Mouse (Mus musculus) embryonic facial prominence, embryonic 14.5 days (tissue): ENCODE data around the gene Rtn4r. TPM values are rescaled to one million over a fixed set of nuclear protein-coding genes. Genes with fewer than 3 reads are reported as not detected.

ENCODE experiments used
- ATAC-seq: fragments of 200-750 bp; cut with Nextera tagmentation; 2 replicates; pipeline ENCODE4 v1.8.0; 2017; ENCODE audit warnings: low read depth, moderate number of reproducible peaks, moderate TSS enrichment
- DNase-seq: peaks from one replicate; pipeline ENCODE4 v3.0.0-alpha.2; 2015; ENCODE audit warnings: low spot score
- H3K27ac ChIP-seq: fragments of 300-500 bp; sonication (generic); replicated peaks from 2 replicates; pipeline ENCODE4 v1.5.1; 2014; ENCODE audit warnings: low read depth, mild to moderate bottlenecking, low read length, moderate library complexity
- H3K27me3 ChIP-seq: fragments of 300-500 bp; sonication (generic); replicated peaks from 2 replicates; pipeline ENCODE4 v1.6.1; 2014; ENCODE audit warnings: low read length; ENCODE audit not compliant: control insufficient read depth, insufficient read depth
- H3K36me3 ChIP-seq: fragments of 300-500 bp; sonication (generic); 2 replicates; pipeline ENCODE4 v1.6.1; 2014; ENCODE audit warnings: low read length, mixed read lengths; ENCODE audit not compliant: control insufficient read depth, insufficient read depth
- H3K4me1 ChIP-seq: fragments of 300-500 bp; sonication (generic); 2 replicates; pipeline ENCODE4 v1.6.1; 2014; ENCODE audit warnings: antibody characterized with exemption, low read length; ENCODE audit not compliant: control insufficient read depth, insufficient read depth
- H3K4me2 ChIP-seq: fragments of 300-500 bp; sonication (generic); 2 replicates; pipeline ENCODE4 v1.6.1; 2014; ENCODE audit warnings: low read depth, mild to moderate bottlenecking, low read length, moderate library complexity, mixed read lengths
- H3K4me3 ChIP-seq: fragments of 300-500 bp; sonication (generic); 2 replicates; pipeline ENCODE4 v1.5.1; 2014; ENCODE audit warnings: low read depth, mild to moderate bottlenecking, low read length
- H3K9ac ChIP-seq: fragments of 300-500 bp; sonication (generic); 2 replicates; pipeline ENCODE4 v1.6.1; 2014; ENCODE audit warnings: low read depth, mild to moderate bottlenecking, low read length, moderate library complexity, mixed read lengths
- H3K9me3 ChIP-seq: fragments of 300-500 bp; sonication (generic); 2 replicates; pipeline ENCODE4 v1.6.1; 2016; ENCODE audit warnings: low read length; ENCODE audit not compliant: control insufficient read depth
- WGBS: fragments of 180-500 bp; shearing (Covaris S2); extraction: QIAGEN DNeasy Blood & Tissue Kit; methylation state at CpG from one replicate; pipeline ENCODE4 v1.1.7; 2014; 5-methylcytosine and 5-hydroxymethylcytosine counted together
- polyA plus RNA-seq: library from polyadenylated mRNA; unstranded; fragments of >200 nt; fragmentation: Nextera tagmentation; extraction: Ambion mirVana; gene quantifications from 2 replicates; pipeline ENCODE4 v1.2.1, GENCODE M21; 2014

The Rtn4r gene
- polyA plus RNA-seq, 1 experiment from 2014 or later = 4.3 TPM

DNA sequence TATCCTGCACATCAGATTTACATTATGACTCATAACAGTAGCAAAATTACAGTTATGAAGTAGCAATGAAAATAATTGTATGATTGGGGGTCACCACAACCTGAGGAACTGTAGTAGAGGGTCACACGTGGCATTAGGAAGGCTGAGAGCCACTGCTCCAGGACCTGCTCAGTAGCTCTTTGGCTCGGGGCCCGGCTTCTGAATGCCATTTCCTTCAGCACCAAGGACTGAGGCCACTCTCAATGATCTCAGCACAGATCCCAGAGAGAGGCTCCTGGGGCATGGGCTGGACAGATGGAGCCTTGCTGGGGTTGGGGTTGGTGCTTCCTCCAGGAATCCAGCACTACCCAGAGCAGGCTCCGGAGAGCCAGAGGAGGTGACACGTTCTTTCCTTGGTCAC is 40.3 kb upstream of the Rtn4r start:
- H3K36me3 ChIP-seq = no peaks in the 10 kb centered on the region
- no peak overlapping the region for H3K9ac ChIP-seq
- no peak overlapping the region for H3K27ac ChIP-seq
- 88% methylated on average over 5 of the region's 5 CpGs for WGBS
- peaks cover 11% of the 10 kb centered on the region for H3K27me3 ChIP-seq
- peaks cover 16% of the 10 kb centered on the region for H3K4me1 ChIP-seq
- ATAC-seq = no peak
- H3K4me2 ChIP-seq = no peak overlapping the region
- no peaks in the 10 kb centered on the region for H3K9me3 ChIP-seq
- DNase-seq = no peak
- no peak overlapping the region for H3K4me3 ChIP-seq

DNA sequence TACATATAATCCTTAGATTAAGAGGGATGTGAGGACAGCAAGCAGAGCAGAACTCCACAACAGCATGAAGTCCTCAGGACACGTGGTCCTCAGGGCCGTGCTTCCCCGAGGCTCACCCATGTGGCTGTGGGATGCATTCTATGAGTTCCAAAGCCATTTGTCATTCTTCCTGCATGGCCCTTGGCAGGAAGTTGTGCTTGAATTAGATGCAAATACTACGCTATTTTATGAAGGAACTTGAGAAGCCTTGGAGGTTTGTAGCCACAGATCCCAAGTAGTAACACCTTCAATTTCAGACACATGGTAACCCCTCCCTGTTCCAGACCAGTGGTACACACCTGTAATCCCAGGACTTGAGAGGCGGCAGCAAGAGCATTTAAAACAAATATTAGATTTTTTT is 31.1 kb upstream of the Rtn4r start:
- Histone ChIP-seq H3K9me3 (peaks cover 4% of the 10 kb centered on the region; the same call in 1 of the 2 replicates), H3K27me3 (no peaks in the 10 kb centered on the region), H3K27ac (no peak overlapping the region), H3K36me3 (no peaks in the 10 kb centered on the region), H3K4me2 (no peak overlapping the region), H3K9ac (no peak overlapping the region), H3K4me3 (no peak overlapping the region), H3K4me1 (peaks cover 6% of the 10 kb centered on the region; the same call in 1 of the 2 replicates)
- ATAC-seq = no peak
- DNase-seq = peak; percentile 56
- 42% methylated on average over 5 of the region's 5 CpGs for WGBS

DNA sequence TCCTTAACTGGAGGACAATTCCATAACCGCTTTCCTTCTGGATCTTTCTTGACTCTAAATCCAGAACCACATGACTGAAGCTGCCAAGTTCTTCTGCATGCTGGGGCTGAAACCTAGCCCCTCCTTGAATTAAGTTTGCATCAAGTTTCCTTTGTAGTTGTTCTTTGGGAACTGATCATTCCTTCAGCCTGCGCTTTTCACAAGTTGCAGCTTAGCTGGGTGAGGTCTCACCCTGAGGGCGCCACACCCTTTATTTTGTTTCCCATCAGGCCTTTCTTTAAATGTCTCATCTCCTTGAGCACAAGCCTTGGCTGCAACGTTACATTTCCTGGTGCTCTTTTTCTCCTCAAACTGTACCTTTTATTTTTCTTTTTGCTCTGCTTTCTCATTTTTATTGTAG is 24.6 kb upstream of the Rtn4r start:
- ATAC-seq (no peak), DNase-seq (peak; percentile 23)
- Histone ChIP-seq H3K4me2 (no peak overlapping the region), H3K36me3 (no peaks in the 10 kb centered on the region), H3K27me3 (no peaks in the 10 kb centered on the region), H3K9ac (no peak overlapping the region), H3K4me3 (no peak overlapping the region), H3K4me1 (no peaks in the 10 kb centered on the region), H3K9me3 (no peaks in the 10 kb centered on the region), H3K27ac (no peak overlapping the region)
- WGBS = 65% methylated on average over 4 of the region's 4 CpGs

DNA sequence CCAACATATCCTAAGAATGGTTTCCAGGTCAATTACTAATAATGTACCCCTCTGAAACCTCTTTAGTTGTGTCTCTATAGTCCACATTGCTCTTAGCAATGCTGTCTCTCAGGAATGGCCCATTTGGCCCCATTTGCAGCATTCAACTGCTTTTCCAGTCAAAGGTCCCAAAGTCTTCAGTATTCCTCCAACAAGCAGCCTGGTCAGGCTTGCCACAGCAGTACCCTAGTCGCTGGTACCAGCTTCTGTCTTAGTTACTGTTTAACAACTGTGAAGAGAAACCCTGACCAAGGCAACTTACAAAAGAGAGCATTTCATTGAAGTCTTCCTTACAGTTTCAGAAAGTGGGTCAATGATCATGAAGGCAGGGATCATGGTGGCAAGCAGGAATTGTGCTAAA is 24.1 kb upstream of the Rtn4r start:
- Histone ChIP-seq H3K27ac (no peak overlapping the region), H3K4me2 (no peak overlapping the region), H3K9ac (no peak overlapping the region), H3K27me3 (no peaks in the 10 kb centered on the region), H3K9me3 (no peaks in the 10 kb centered on the region), H3K36me3 (no peaks in the 10 kb centered on the region), H3K4me3 (no peak overlapping the region), H3K4me1 (no peaks in the 10 kb centered on the region)
- ATAC-seq = no peak
- no peak for DNase-seq
- 90% methylated on average over 1 of the region's 1 CpGs for WGBS

DNA sequence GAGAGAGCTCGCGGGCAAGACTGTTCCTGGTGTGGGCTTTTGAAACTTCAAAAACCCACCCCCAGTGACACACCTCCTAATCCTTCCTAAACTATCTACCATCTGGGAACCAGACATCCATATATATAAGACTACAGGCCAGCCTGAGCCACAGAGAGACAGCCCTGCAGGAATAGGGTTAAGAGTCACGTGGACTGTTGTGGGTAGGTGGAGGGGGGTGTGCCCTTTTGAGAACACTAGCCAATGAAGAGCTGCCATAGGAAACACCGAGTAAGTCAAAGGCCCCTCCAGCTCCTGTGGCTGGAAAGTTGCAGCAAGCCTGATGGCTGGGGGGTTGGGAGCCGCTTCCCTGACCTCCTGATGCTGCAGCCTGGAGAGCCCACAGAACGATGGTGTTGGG is 23.6 kb upstream of the Rtn4r start:
- Histone ChIP-seq H3K36me3 (no peaks in the 10 kb centered on the region), H3K4me3 (no peak overlapping the region), H3K27ac (no peak overlapping the region), H3K27me3 (no peaks in the 10 kb centered on the region), H3K9me3 (no peaks in the 10 kb centered on the region), H3K4me1 (no peaks in the 10 kb centered on the region), H3K9ac (no peak overlapping the region), H3K4me2 (no peak overlapping the region)
- DNase-seq = no peak
- 20% methylated on average over 6 of the region's 6 CpGs for WGBS
- no peak for ATAC-seq

DNA sequence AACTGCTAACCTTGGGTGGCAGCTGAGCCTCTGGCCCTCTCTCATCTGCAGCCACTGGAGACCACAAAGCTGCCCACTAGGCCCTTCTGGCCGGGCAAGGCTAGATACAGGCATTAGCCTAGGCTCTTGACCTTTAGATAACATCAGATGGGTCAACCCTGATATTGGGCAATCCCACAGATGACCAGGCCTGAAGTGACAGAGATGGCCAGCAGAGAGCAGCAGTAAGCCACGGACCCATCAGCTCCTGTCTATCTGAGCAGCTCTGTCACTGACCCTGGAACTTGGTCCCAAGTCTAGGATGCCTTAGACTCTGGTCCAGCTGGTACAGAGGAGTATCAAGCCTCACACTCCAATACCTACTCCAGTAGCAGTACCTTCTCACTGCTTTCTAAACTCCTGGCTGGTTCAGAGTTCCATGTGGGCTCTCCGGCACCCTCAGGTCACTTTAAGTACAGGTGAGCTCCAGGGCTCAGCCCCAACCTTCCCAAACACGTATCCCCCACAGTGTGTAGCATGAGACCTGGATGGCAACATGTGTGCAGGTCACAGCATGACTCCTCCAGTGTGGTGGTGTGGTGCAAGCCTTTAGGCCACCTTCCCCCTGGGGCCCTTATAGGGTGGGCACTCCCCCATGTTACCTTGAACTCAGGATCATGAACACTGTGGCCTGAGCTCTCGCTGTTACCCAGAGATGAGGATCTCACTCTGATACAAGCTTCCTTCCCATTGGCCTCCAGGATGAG is 19.0 kb upstream of the Rtn4r start:
- WGBS = 63% methylated on average over 5 of the region's 5 CpGs
- Histone ChIP-seq H3K4me1 (no peaks in the 10 kb centered on the region), H3K4me2 (no peak overlapping the region), H3K9me3 (0 out of 2 replicates have a peak, but pooled peaks cover 9% of the 10 kb centered on the region), H3K4me3 (no peak overlapping the region), H3K36me3 (no peaks in the 10 kb centered on the region), H3K27ac (no peak overlapping the region), H3K9ac (no peak overlapping the region), H3K27me3 (no peaks in the 10 kb centered on the region)
- DNase-seq (no peak), ATAC-seq (peak; percentile 61; the same call in 1 of the 2 replicates)

DNA sequence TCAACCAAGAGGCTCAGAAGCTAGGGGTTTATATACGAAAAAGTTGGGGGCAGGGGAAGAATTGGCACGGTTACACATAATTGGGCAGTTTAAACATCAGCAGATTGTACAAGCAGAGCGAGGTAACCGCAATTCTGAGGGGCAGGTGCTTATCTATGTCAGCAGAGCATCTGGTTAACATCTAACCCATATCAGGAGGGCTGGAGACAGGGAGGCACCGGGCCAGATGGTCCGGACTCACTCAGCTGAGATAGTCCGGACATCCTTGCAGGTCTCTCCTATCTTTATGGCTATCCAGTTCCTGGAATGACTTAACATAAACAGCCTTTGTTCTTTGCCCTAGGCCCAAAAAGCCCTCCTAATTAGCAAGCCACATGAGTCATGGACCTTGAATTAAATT is 16.4 kb upstream of the Rtn4r start:
- H3K27ac ChIP-seq = no peak overlapping the region
- ATAC-seq (no peak), DNase-seq (no peak)
- H3K27me3 ChIP-seq = no peaks in the 10 kb centered on the region
- H3K36me3 ChIP-seq = no peaks in the 10 kb centered on the region
- no peaks in the 10 kb centered on the region for H3K4me1 ChIP-seq
- WGBS = 75% methylated on average over 7 of the region's 7 CpGs
- H3K9me3 ChIP-seq = 0 out of 2 replicates have a peak, but pooled peaks cover 9% of the 10 kb centered on the region
- H3K4me3 ChIP-seq = no peak overlapping the region
- no peak overlapping the region for H3K9ac ChIP-seq
- H3K4me2 ChIP-seq = no peak overlapping the region

DNA sequence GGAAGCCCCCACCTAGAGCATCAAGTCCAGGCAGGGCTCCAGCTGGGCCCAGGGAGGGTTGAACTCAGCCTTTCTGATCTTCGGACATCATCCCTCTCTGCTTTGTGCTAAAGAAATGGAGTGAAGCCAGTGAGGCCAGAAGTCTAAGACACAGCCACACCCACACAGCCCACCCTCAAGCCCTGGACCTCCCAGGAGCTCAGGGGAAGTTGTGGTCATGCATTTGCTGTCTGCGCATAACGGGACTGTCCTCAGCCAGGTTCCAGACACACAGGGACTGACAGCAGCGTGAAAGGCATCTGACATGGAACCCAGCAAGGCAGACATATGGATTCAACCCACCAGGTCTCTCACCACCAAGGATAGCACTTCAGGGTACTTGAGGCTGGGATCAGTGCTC is 11.0 kb upstream of the Rtn4r start:
- Histone ChIP-seq H3K9me3 (no peaks in the 10 kb centered on the region), H3K4me1 (no peaks in the 10 kb centered on the region), H3K27ac (no peak overlapping the region), H3K36me3 (no peaks in the 10 kb centered on the region), H3K4me3 (no peak overlapping the region), H3K27me3 (no peaks in the 10 kb centered on the region), H3K9ac (no peak overlapping the region), H3K4me2 (no peak overlapping the region)
- DNase-seq (no peak), ATAC-seq (no peak)
- 76% methylated on average over 4 of the region's 4 CpGs for WGBS

DNA sequence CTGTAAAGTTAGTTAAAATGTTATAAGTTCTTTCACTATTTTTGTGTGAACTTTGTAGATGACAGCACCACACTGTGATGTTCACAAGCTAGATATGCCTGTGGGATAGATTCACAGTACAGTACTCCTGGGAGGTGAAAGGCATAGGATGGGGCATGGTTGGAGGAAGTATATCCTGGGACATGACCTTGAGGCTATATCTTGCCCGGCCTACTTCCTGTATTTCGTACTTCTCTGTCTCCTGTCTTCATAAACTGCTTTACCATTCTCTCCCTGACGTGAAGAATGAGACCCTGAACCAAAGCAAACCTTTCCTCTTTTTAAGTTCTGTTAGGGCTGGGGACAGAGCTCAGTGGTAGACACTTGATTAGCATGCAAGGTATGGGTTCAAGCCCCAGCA is 9.2 kb upstream of the Rtn4r start:
- Histone ChIP-seq H3K9ac (no peak overlapping the region), H3K27me3 (no peaks in the 10 kb centered on the region), H3K4me2 (no peak overlapping the region), H3K27ac (no peak overlapping the region), H3K36me3 (no peaks in the 10 kb centered on the region), H3K4me3 (no peak overlapping the region), H3K9me3 (no peaks in the 10 kb centered on the region), H3K4me1 (no peaks in the 10 kb centered on the region)
- WGBS = 81% methylated on average over 3 of the region's 3 CpGs
- ATAC-seq = no peak
- DNase-seq = no peak
